Mouse (Mus musculus) midbrain, embryonic 14.5 days (tissue): ENCODE data around the gene Chd1. TPM values are rescaled to one million over a fixed set of nuclear protein-coding genes. Genes with fewer than 3 reads are reported as not detected.

Source experiments
- ATAC-seq: fragments of 200-750 bp; cut with Nextera tagmentation; 2 replicates; pipeline ENCODE4 v1.8.0; 2017; ENCODE audit warnings: moderate number of reproducible peaks, moderate library complexity; ENCODE audit not compliant: low FRiP score, low TSS enrichment
- DNase-seq: peaks from one replicate; pipeline ENCODE4 v3.0.0-alpha.2; 2015
- H3K27ac ChIP-seq: fragments of 300-500 bp; sonication (generic); replicated peaks from 2 replicates; pipeline ENCODE4 v1.5.1; 2014; ENCODE audit warnings: mild to moderate bottlenecking, low read depth, low read length, moderate library complexity
- H3K27me3 ChIP-seq: fragments of 300-500 bp; sonication (generic); 2 replicates; pipeline ENCODE4 v1.6.1; 2014; ENCODE audit warnings: low read length, control low read depth, mixed read lengths; ENCODE audit not compliant: control insufficient read depth, insufficient read depth
- H3K36me3 ChIP-seq: fragments of 300-500 bp; sonication (generic); 2 replicates; pipeline ENCODE4 v1.6.1; 2014; ENCODE audit warnings: low read length, control low read depth; ENCODE audit not compliant: control insufficient read depth, insufficient read depth
- H3K4me1 ChIP-seq: fragments of 300-500 bp; sonication (generic); 2 replicates; pipeline ENCODE4 v1.6.1; 2014; ENCODE audit warnings: mild to moderate bottlenecking, antibody characterized with exemption, low read length, control low read depth; ENCODE audit not compliant: control insufficient read depth, insufficient read depth
- H3K4me2 ChIP-seq: fragments of 300-500 bp; sonication (generic); 2 replicates; pipeline ENCODE4 v1.6.1; 2014; ENCODE audit warnings: mild to moderate bottlenecking, low read length, moderate library complexity
- H3K4me3 ChIP-seq: fragments of 300-500 bp; sonication (generic); replicated peaks from 2 replicates; pipeline ENCODE4 v1.5.1; 2014; ENCODE audit warnings: low read depth, low read length
- H3K9ac ChIP-seq: fragments of 300-500 bp; sonication (generic); replicated peaks from 2 replicates; pipeline ENCODE4 v1.6.1; 2014; ENCODE audit warnings: mild to moderate bottlenecking, low read length, moderate library complexity
- H3K9me3 ChIP-seq: fragments of 300-500 bp; sonication (generic); 2 replicates; pipeline ENCODE4 v1.6.1; 2016; ENCODE audit warnings: low read length, control low read depth, mixed read lengths; ENCODE audit not compliant: control insufficient read depth
- WGBS: fragments of 180-500 bp; shearing (Covaris S2); extraction: QIAGEN DNeasy Blood & Tissue Kit; methylation state at CpG from one replicate; pipeline ENCODE4 v1.1.7; 2014; 5-methylcytosine and 5-hydroxymethylcytosine counted together
- polyA plus RNA-seq: library from polyadenylated mRNA; unstranded; fragments of >200 nt; fragmentation: Nextera tagmentation; extraction: Ambion mirVana; gene quantifications from 2 replicates; pipeline ENCODE4 v1.2.1, GENCODE M21; 2014

The Chd1 gene
- polyA plus RNA-seq, 1 experiment from 2014 or later = 25.1 TPM

- H3K9ac ChIP-seq = no peak overlapping the region
- DNase-seq (no peak), ATAC-seq (no peak)
- H3K4me2 ChIP-seq = peak overlapping the region; percentile 22; the same call in 1 of the 2 replicates
- H3K9me3 ChIP-seq = no peaks in the 10 kb centered on the region
- 85% methylated on average over 10 of the region's 10 CpGs for WGBS
- no peak overlapping the region for H3K4me3 ChIP-seq
- H3K27me3 ChIP-seq = no peaks in the 10 kb centered on the region
- peaks cover 34% of the 10 kb centered on the region for H3K4me1 ChIP-seq
- H3K36me3 ChIP-seq = peaks cover 44% of the 10 kb centered on the region
- H3K27ac ChIP-seq = no peak overlapping the region
Observed at GRCm38 (mm10) chr17:15820761-15821160, 116.0 kb downstream of the Chd1 start.

GRCm38 (mm10) chr17:15821706-15822105, 116.9 kb downstream of the Chd1 start:
- H3K4me1 ChIP-seq = peaks cover 34% of the 10 kb centered on the region
- no peak overlapping the region for H3K4me2 ChIP-seq

More at GRCm38 (mm10) chr17:15821706-15822105, 116.9 kb downstream of the Chd1 start:
- ATAC-seq (no peak), DNase-seq (no peak)
- no peak overlapping the region for H3K4me3 ChIP-seq
- no peak overlapping the region for H3K9ac ChIP-seq
- no peaks in the 10 kb centered on the region for H3K9me3 ChIP-seq
- H3K27ac ChIP-seq = no peak overlapping the region
- H3K27me3 ChIP-seq = no peaks in the 10 kb centered on the region
- WGBS = 92% methylated on average over 4 of the region's 4 CpGs
- H3K36me3 ChIP-seq = peaks cover 41% of the 10 kb centered on the region

Other genes starting within 250 kb of the Chd1 start
- gene Psmb1, start 205.2 kb upstream of the Chd1 start, polyA plus RNA-seq = 255 and 268 TPM in 2 replicates
- 64.6 and 70.9 TPM in 2 replicates for gene Tbp, start 205.1 kb upstream of the Chd1 start, polyA plus RNA-seq
- 66.4 and 70.8 TPM in 2 replicates for gene Pdcd2, start 177.7 kb upstream of the Chd1 start, polyA plus RNA-seq
- gene Prdm9, start 140.6 kb upstream of the Chd1 start, polyA plus RNA-seq = 0.93 and 0.96 TPM in 2 replicates
- gene Rgmb, start 126.1 kb downstream of the Chd1 start, polyA plus RNA-seq = 76.4 and 107 TPM in 2 replicates